Mouse (Mus musculus) kidney, adult 9 months (tissue): ENCODE measurements around the gene Tmem186.
A peak's percentile ranks its signal among the peaks of the same experiment; 100 is the strongest.

ENCODE experiments used
- DNase-seq: peaks from one replicate; pipeline ENCODE4 v3.0.0; 2022

Gene Tmem186

GRCm38 (mm10) chr16:8637217-8638051 lies at the start of gene Tmem186, which contains the start of gene Pmm2:
Gene Tmem186, minus strand, starts transcription at chr16:8637712.
Gene Pmm2, plus strand, starts transcription at chr16:8637674.
- DNase-seq, result peak; percentile 94

GRCm38 (mm10) chr16:8686871-8687535 lies 49.5 kb upstream of the Tmem186 start:
- DNase-seq, result no peak

GRCm38 (mm10) chr16:8686121-8686870 lies 48.8 kb upstream of the Tmem186 start:
- peak; percentile 86 for DNase-seq

- peak; percentile 28 for DNase-seq
Observed at GRCm38 (mm10) chr16:8685087-8685486, 47.6 kb upstream of the Tmem186 start.

GRCm38 (mm10) chr16:8680470-8680869 lies 43.0 kb upstream of the Tmem186 start, which contains the start of gene Gm5767:
Gene Gm5767, plus strand, starts transcription at chr16:8680770.
- no peak for DNase-seq

GRCm38 (mm10) chr16:8679780-8680179 lies 42.3 kb upstream of the Tmem186 start:
- no peak for DNase-seq

- DNase-seq, result no peak
Observed at GRCm38 (mm10) chr16:8678676-8679075, 41.2 kb upstream of the Tmem186 start.

GRCm38 (mm10) chr16:8678035-8678434 lies 40.5 kb upstream of the Tmem186 start:
- no peak for DNase-seq

- peak; percentile 43 for DNase-seq
Observed at GRCm38 (mm10) chr16:8676800-8677199, 39.3 kb upstream of the Tmem186 start.

GRCm38 (mm10) chr16:8676228-8676627 lies 38.7 kb upstream of the Tmem186 start:
- DNase-seq, result no peak

GRCm38 (mm10) chr16:8675559-8675958 lies 38.0 kb upstream of the Tmem186 start:
- DNase-seq, result no peak

- peak; percentile 63 for DNase-seq
Observed at GRCm38 (mm10) chr16:8674165-8674564, 36.7 kb upstream of the Tmem186 start.

GRCm38 (mm10) chr16:8673343-8673742 lies 35.8 kb upstream of the Tmem186 start:
- DNase-seq, result no peak

- peak; percentile 56 for DNase-seq
Observed at GRCm38 (mm10) chr16:8672811-8673210, 35.3 kb upstream of the Tmem186 start.

- DNase-seq, result no peak
Observed at GRCm38 (mm10) chr16:8672350-8672687, 34.8 kb upstream of the Tmem186 start.

GRCm38 (mm10) chr16:8671551-8672349 lies 34.2 kb upstream of the Tmem186 start, which contains the start of gene Carhsp1:
Gene Carhsp1, minus strand, starts transcription at chr16:8672155.
- peak; percentile 97 for DNase-seq

- no peak for DNase-seq
Observed at GRCm38 (mm10) chr16:8670041-8671035, 32.8 kb upstream of the Tmem186 start.

- no peak for DNase-seq
Observed at GRCm38 (mm10) chr16:8669432-8669831, 31.9 kb upstream of the Tmem186 start.

- DNase-seq, result no peak
Observed at GRCm38 (mm10) chr16:8668386-8668785, 30.9 kb upstream of the Tmem186 start.

GRCm38 (mm10) chr16:8667814-8668213 lies 30.3 kb upstream of the Tmem186 start:
- no peak for DNase-seq

- no peak for DNase-seq
Observed at GRCm38 (mm10) chr16:8667261-8667660, 29.7 kb upstream of the Tmem186 start.
